Mouse (Mus musculus) embryonic facial prominence, embryonic 10.5 days (tissue): ENCODE results near the gene Kazn. TPM values are rescaled to one million over a fixed set of nuclear protein-coding genes. Genes with fewer than 3 reads are reported as not detected.
A peak's percentile ranks its signal among the peaks of the same experiment; 100 is the strongest.

Source experiments
- DNase-seq: peaks from one replicate; pipeline ENCODE4 v3.0.0-alpha.2; 2017; ENCODE audit warnings: low spot score
- H3K27ac ChIP-seq: fragments of 300-500 bp; sonication (generic); replicated peaks from 2 replicates; pipeline ENCODE4 v1.5.1; 2016; ENCODE audit warnings: mild to moderate bottlenecking
- H3K27me3 ChIP-seq: fragments of 300-500 bp; sonication (generic); replicated peaks from 2 replicates; pipeline ENCODE4 v1.6.1; 2016; ENCODE audit warnings: low read depth, mild to moderate bottlenecking; ENCODE audit not compliant: poor library complexity, severe bottlenecking
- H3K36me3 ChIP-seq: fragments of 300-500 bp; sonication (generic); replicated peaks from 2 replicates; pipeline ENCODE4 v1.6.1; 2016; ENCODE audit warnings: mild to moderate bottlenecking, moderate library complexity
- H3K4me1 ChIP-seq: fragments of 300-500 bp; sonication (generic); 2 replicates; pipeline ENCODE4 v1.6.1; 2016
- H3K4me3 ChIP-seq: fragments of 300-500 bp; sonication (generic); 2 replicates; pipeline ENCODE4 v1.5.1; 2016; ENCODE audit warnings: mild to moderate bottlenecking, moderate library complexity
- H3K9me3 ChIP-seq: fragments of 300-500 bp; sonication (generic); 2 replicates; pipeline ENCODE4 v1.6.1; 2016; ENCODE audit warnings: mild to moderate bottlenecking
- WGBS: fragments of 180-500 bp; shearing (Covaris S2); methylation state at CpG from one replicate; pipeline ENCODE4 v1.1.7; 2016; 5-methylcytosine and 5-hydroxymethylcytosine counted together
- polyA plus RNA-seq: library from polyadenylated mRNA; unstranded; fragments of >200 nt; fragmentation: Nextera tagmentation; extraction: Ambion mirVana; gene quantifications from 2 replicates; pipeline ENCODE4 v1.2.1, GENCODE M21; 2016

Gene Kazn
- polyA plus RNA-seq, 1 experiment from 2014 or later = 13.3 TPM

GRCm38 (mm10) chr4:142168352-142168751, 70.8 kb downstream of the Kazn start:
- WGBS = 88% methylated on average over 7 of the region's 7 CpGs
- DNase-seq = no peak
- H3K4me3 ChIP-seq = no peak overlapping the region
- H3K36me3 ChIP-seq = peaks cover 7% of the 10 kb centered on the region
- no peaks in the 10 kb centered on the region for H3K27me3 ChIP-seq
- H3K4me1 ChIP-seq = peaks cover 78% of the 10 kb centered on the region
- no peak overlapping the region for H3K27ac ChIP-seq
- no peaks in the 10 kb centered on the region for H3K9me3 ChIP-seq

- peak overlapping the region; percentile 78 for H3K27ac ChIP-seq
- peaks cover 55% of the 10 kb centered on the region for H3K4me1 ChIP-seq
- peaks cover 16% of the 10 kb centered on the region for H3K9me3 ChIP-seq
- peak; percentile 65 for DNase-seq
- H3K36me3 ChIP-seq = peaks cover 27% of the 10 kb centered on the region
- peak overlapping the region; percentile 20; the same call in 1 of the 2 replicates for H3K4me3 ChIP-seq
- no peaks in the 10 kb centered on the region for H3K27me3 ChIP-seq
- WGBS = 10% methylated on average over 18 of the region's 18 CpGs
Observed at GRCm38 (mm10) chr4:142165835-142166701, 73.1 kb downstream of the Kazn start.

- Histone ChIP-seq H3K4me3 (no peak overlapping the region), H3K9me3 (peaks cover 16% of the 10 kb centered on the region), H3K4me1 (peaks cover 52% of the 10 kb centered on the region), H3K27me3 (no peaks in the 10 kb centered on the region), H3K36me3 (peaks cover 27% of the 10 kb centered on the region), H3K27ac (0 out of 2 replicates have a peak overlapping the region, but pooled peaks have one; percentile 14)
- DNase-seq = no peak
- WGBS = 38% methylated on average over 5 of the region's 5 CpGs
Observed at GRCm38 (mm10) chr4:142165363-142165762, 73.8 kb downstream of the Kazn start.

GRCm38 (mm10) chr4:142164386-142164785, 74.8 kb downstream of the Kazn start:
- Histone ChIP-seq H3K27ac (peak overlapping the region; percentile 59; the same call in 1 of the 2 replicates), H3K36me3 (peaks cover 24% of the 10 kb centered on the region), H3K9me3 (peaks cover 16% of the 10 kb centered on the region), H3K4me1 (peaks cover 43% of the 10 kb centered on the region), H3K4me3 (no peak overlapping the region), H3K27me3 (no peaks in the 10 kb centered on the region)
- 53% methylated on average over 4 of the region's 4 CpGs for WGBS
- DNase-seq = no peak

GRCm38 (mm10) chr4:142163862-142164261, 75.3 kb downstream of the Kazn start:
- peaks cover 16% of the 10 kb centered on the region for H3K9me3 ChIP-seq
- peaks cover 28% of the 10 kb centered on the region for H3K36me3 ChIP-seq
- H3K27ac ChIP-seq = 0 out of 2 replicates have a peak overlapping the region, but pooled peaks have one; percentile 59
- 39% methylated on average over 3 of the region's 3 CpGs for WGBS
- peaks cover 42% of the 10 kb centered on the region for H3K4me1 ChIP-seq
- no peak overlapping the region for H3K4me3 ChIP-seq
- DNase-seq = no peak
- H3K27me3 ChIP-seq = no peaks in the 10 kb centered on the region

- DNase-seq = no peak
- 93% methylated on average over 9 of the region's 9 CpGs for WGBS
- no peak overlapping the region for H3K27ac ChIP-seq
- H3K27me3 ChIP-seq = no peaks in the 10 kb centered on the region
- H3K4me1 ChIP-seq = peaks cover 36% of the 10 kb centered on the region
- peaks cover 39% of the 10 kb centered on the region for H3K36me3 ChIP-seq
- peaks cover 16% of the 10 kb centered on the region for H3K9me3 ChIP-seq
- H3K4me3 ChIP-seq = no peak overlapping the region
Observed at GRCm38 (mm10) chr4:142162729-142163128, 76.5 kb downstream of the Kazn start.

GRCm38 (mm10) chr4:142162102-142162501, 77.1 kb downstream of the Kazn start:
- no peak overlapping the region for H3K4me3 ChIP-seq
- H3K27me3 ChIP-seq = no peaks in the 10 kb centered on the region
- peaks cover 36% of the 10 kb centered on the region for H3K4me1 ChIP-seq
- H3K27ac ChIP-seq = no peak overlapping the region
- H3K36me3 ChIP-seq = peaks cover 45% of the 10 kb centered on the region
- 96% methylated on average over 2 of the region's 2 CpGs for WGBS
- DNase-seq = no peak
- H3K9me3 ChIP-seq = peaks cover 16% of the 10 kb centered on the region

GRCm38 (mm10) chr4:142160041-142160440, 79.2 kb downstream of the Kazn start:
- WGBS = 60% methylated on average over 8 of the region's 8 CpGs
- Histone ChIP-seq H3K9me3 (peaks cover 16% of the 10 kb centered on the region), H3K4me1 (peaks cover 16% of the 10 kb centered on the region), H3K4me3 (no peak overlapping the region), H3K27ac (no peak overlapping the region), H3K27me3 (no peaks in the 10 kb centered on the region), H3K36me3 (peaks cover 58% of the 10 kb centered on the region)
- no peak for DNase-seq

- Histone ChIP-seq H3K4me1 (peaks cover 19% of the 10 kb centered on the region), H3K27ac (no peak overlapping the region; the same call in 1 of the 2 replicates), H3K27me3 (no peaks in the 10 kb centered on the region), H3K4me3 (no peak overlapping the region), H3K36me3 (peaks cover 52% of the 10 kb centered on the region), H3K9me3 (peaks cover under 1% of the 10 kb centered on the region; the same call in 1 of the 2 replicates)
- 87% methylated on average over 5 of the region's 5 CpGs for WGBS
- DNase-seq = no peak
Observed at GRCm38 (mm10) chr4:142156506-142156905, 82.7 kb downstream of the Kazn start.

- H3K27ac ChIP-seq = no peak overlapping the region; the same call in 1 of the 2 replicates
- H3K27me3 ChIP-seq = no peaks in the 10 kb centered on the region
- WGBS = 63% methylated on average over 11 of the region's 11 CpGs
- DNase-seq = no peak
- no peaks in the 10 kb centered on the region for H3K9me3 ChIP-seq
- peaks cover 69% of the 10 kb centered on the region for H3K36me3 ChIP-seq
- peaks cover 19% of the 10 kb centered on the region for H3K4me1 ChIP-seq
- no peak overlapping the region for H3K4me3 ChIP-seq
Observed at GRCm38 (mm10) chr4:142154246-142154645, 85.0 kb downstream of the Kazn start.

- 0 out of 2 replicates have a peak overlapping the region, but pooled peaks have one; percentile 66 for H3K27ac ChIP-seq
- WGBS = 5% methylated on average over 2 of the region's 2 CpGs
- no peaks in the 10 kb centered on the region for H3K27me3 ChIP-seq
- H3K9me3 ChIP-seq = no peaks in the 10 kb centered on the region
- no peak overlapping the region for H3K4me3 ChIP-seq
- peak; percentile 89 for DNase-seq
- H3K4me1 ChIP-seq = peaks cover 19% of the 10 kb centered on the region
- H3K36me3 ChIP-seq = peaks cover 70% of the 10 kb centered on the region
Observed at GRCm38 (mm10) chr4:142153526-142153925, 85.7 kb downstream of the Kazn start.

GRCm38 (mm10) chr4:142152733-142153422, 86.3 kb downstream of the Kazn start:
- WGBS = 67% methylated on average over 8 of the region's 8 CpGs
- Histone ChIP-seq H3K36me3 (peaks cover 70% of the 10 kb centered on the region), H3K27ac (peak overlapping the region; percentile 66; the same call in 1 of the 2 replicates), H3K4me3 (no peak overlapping the region), H3K27me3 (no peaks in the 10 kb centered on the region), H3K9me3 (no peaks in the 10 kb centered on the region; the same call in 1 of the 2 replicates), H3K4me1 (peaks cover 19% of the 10 kb centered on the region)
- DNase-seq = no peak
